Comparison of ENCODE assay signal across 25 mouse cellular contexts in the genomic region with DNA sequence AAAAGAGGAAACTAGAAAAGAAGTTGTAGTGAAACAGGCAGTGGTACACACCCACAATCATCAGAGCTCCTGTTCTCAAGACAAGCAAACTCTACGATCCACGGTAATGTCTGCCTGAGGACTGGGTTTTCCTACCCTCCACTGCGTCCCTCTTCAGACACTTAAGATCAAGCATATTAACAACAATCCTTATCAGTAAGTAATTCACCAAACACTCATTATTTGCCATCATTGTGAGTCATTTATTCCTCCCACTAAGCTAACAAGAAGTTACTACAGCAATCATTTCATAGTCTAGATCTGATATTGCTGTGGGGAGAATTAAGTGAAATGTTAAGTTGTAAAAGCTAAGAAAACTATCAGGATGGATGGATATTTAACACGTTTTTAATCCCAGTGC.
"Had no signal": no experiment of that assay in that cellular context is flagged by ENCODE, and none has a peak within 500 bp of the region (broad histone marks: within the 10 kb centered on the region; RNA-seq: fewer than 3 reads in every experiment).

No protein-coding gene starts in this region.

- H3K27me3 ChIP-seq: heart, embryonic 13.5 days; heart, embryonic 15.5 days; hindbrain, embryonic 13.5 days; hindbrain, embryonic 15.5 days; intestine, embryonic 15.5 days; limb, embryonic 13.5 days; limb, embryonic 15.5 days; liver, embryonic 12.5 days had no signal

- H3K4me3 ChIP-seq: heart, adult 2 months; heart, embryonic 13.5 days; heart, embryonic 15.5 days; hindbrain, embryonic 13.5 days; hindbrain, embryonic 15.5 days; intestine, embryonic 15.5 days; layer of hippocampus, adult 2 months; left cerebral cortex, adult 2 months; limb, embryonic 13.5 days; limb, embryonic 15.5 days; liver, embryonic 12.5 days had no signal

- H3K36me3 ChIP-seq: heart, embryonic 13.5 days; heart, embryonic 15.5 days; hindbrain, embryonic 13.5 days; hindbrain, embryonic 15.5 days; intestine, embryonic 15.5 days; limb, embryonic 15.5 days; liver, embryonic 12.5 days had no signal

- H3K27ac ChIP-seq: heart, adult 2 months; heart, embryonic 13.5 days; heart, embryonic 15.5 days; hindbrain, embryonic 13.5 days; hindbrain, embryonic 15.5 days; hindbrain, postnatal 0 days; intestine, embryonic 15.5 days; layer of hippocampus, adult 2 months; left cerebral cortex, adult 2 months; limb, embryonic 13.5 days; limb, embryonic 15.5 days; liver, embryonic 12.5 days had no signal

- H3K4me2 ChIP-seq: heart, embryonic 11.5 days; heart, embryonic 13.5 days; heart, embryonic 15.5 days; hindbrain, embryonic 13.5 days; hindbrain, embryonic 15.5 days; intestine, embryonic 15.5 days; limb, embryonic 13.5 days; limb, embryonic 15.5 days; liver, embryonic 12.5 days had no signal

- H3K9me3 ChIP-seq: heart, embryonic 13.5 days; heart, embryonic 15.5 days; hindbrain, embryonic 13.5 days; hindbrain, embryonic 15.5 days; intestine, embryonic 15.5 days; limb, embryonic 13.5 days; limb, embryonic 15.5 days; liver, embryonic 12.5 days had no signal

- ATAC-seq: hindbrain, postnatal 0 days; inflammation-experienced regulatory T-cells, adult 6 months; intestine, embryonic 15.5 days; intestine, postnatal 0 days; liver, embryonic 12.5 days had no signal

- H3K9ac ChIP-seq: heart, embryonic 13.5 days; heart, embryonic 15.5 days; hindbrain, embryonic 13.5 days; hindbrain, embryonic 15.5 days; intestine, embryonic 15.5 days; limb, embryonic 13.5 days; limb, embryonic 15.5 days; liver, embryonic 12.5 days had no signal

- DNase-seq: gastrocnemius, postnatal 14 days; gastrocnemius, postnatal 36 days; heart, adult 2 months; heart, postnatal 14 days; heart, postnatal 36 days; kidney, adult 18-20 months; kidney, adult 8-10 months; kidney, postnatal 10 days; kidney, postnatal 25 days; kidney, postnatal 4 days; left cerebral cortex, postnatal 4 days had no signal

- H3K4me1 ChIP-seq: intestine, embryonic 15.5 days; limb, embryonic 15.5 days; liver, embryonic 12.5 days had no signal
